Mouse (Mus musculus): ENCODE results near the gene Prss40. TPM values are rescaled to one million over a fixed set of nuclear protein-coding genes. Genes with fewer than 3 reads are reported as not detected.
"Not testable (repeated sequence)": the region's sequence is repeated elsewhere in the genome, so short reads cannot be mapped to it uniquely, and the experiment has no call there.

The Prss40 gene
- total RNA-seq, 2 experiments from 2014 or later, result not detected

DNA sequence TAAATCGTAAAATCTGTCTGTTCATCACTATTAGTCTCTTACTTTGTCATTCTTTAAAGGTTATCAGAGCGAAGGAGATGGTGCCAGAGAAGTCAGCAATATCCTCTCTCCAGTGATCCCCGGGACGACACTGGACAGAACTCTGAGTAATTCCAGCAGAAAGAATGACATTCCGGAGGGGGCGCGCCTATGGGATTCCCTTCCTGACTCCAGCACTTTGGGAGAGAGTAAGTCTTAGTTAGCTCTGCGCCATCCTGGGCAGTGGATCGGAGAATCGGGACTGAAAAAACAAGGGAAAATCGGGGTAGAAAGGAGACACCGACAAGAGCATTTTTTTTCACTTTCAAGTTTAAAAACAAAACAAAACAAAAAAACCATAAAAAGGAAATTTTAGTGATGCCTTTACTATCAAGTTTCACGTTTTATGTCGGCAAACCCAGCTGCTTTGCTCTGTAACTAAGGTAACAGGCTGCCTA, 24.4 kb downstream of the Prss40 start:
- no peak for DNase-seq (ENCODE audit: low spot score)
- intact Hi-C loops (cut with DNase I), result no loop called here

DNA sequence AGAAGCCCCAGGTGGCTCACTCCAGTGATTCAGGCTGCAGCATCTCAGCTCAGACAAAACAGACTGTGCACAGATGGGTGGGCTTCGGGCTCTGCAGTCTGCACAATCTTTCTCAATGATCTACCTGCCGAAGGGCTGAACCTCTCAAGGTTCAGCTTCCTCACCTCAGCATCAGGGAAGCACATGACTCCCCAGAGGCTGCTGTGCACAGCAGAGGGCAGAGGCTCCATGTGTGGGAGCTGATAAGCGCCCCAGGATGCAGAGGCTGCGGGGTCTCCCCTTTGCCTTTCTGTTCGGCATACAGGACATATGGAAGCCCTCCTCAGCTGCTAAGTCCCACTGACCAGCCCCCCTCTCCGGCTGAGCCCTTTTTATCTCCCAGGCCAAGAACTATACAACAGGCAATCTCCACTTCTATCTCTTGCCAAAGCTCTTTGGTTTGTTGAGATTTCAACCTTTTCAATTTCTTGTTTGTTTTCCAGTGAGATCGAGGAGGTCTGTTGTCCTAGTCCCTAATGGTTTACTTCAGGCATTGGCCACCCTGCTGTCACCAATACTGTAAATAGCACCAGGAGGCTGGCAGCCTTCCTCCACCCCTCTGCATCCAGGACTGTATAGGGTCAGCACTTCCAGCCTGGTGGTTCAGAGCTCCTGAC, 25.6 kb downstream of the Prss40 start, which contains the start of gene Cfc1:
Cfc1 (plus strand) TSS at position 606 of the 656 bp plus-strand sequence.
- intact Hi-C loops (cut with DNase I); DNase-seq (ENCODE audit: low spot score): not testable (repeated sequence)

DNA sequence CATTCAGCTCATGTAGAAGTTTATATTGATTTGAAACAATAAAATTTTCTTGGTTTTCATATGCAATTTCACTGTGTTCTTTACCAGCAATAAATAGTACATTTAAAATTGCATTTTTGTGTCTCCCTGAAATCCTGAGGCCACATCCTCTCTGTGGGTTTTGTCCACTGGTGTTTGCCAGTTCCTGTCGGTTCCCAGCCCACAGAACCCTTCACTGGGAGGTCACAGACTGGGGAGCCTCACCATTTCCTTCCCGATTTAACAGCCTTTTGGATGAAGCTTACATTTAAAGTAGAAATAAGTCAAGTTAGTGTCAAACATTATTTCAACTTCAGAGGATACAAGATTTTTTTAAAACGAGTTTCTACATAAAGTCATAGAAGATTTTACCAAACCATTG, 26.2 kb downstream of the Prss40 start:
- DNase-seq (ENCODE audit: low spot score); intact Hi-C loops (cut with DNase I): not testable (repeated sequence)

DNA sequence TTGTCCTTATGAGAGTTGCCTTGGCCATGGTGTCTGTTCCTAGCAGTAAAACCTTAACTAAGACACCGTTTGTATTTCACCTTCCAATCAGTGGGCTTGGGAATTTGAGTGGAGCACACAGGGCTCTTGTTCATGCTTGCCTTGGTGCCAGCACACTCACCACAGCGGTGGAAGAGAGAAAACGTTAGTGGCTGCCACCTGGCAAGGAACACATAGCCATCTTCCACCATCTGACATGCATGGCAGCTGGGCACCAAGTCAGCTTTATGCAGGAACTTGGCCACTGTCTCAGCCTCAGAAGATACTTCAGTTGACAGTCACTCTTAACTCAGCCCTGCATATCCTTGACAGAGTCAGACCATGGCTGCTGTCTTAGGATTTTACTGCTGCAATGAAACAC, 37.1 kb downstream of the Prss40 start:
- intact Hi-C loops (cut with DNase I), result no loop called here
- DNase-seq (ENCODE audit: low spot score), result no peak

DNA sequence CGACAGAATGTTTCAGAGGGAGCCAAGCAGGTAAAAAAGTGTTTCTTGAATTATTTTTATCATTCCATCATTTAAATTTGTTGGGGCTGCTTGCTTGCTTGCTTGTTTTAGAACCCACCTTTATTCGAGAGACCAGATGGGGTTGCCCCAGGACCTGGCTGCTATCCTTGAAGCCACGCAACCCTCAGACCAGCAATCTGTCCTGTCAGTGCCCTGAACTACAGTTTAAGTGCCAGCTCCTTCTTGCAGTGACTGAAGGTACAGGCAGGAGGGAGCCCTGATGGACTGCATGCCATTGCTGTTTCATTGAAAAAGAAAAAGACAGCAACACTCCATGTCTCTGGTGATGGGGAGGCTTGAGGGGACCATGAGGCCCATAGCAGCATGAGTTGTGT, 37.9 kb downstream of the Prss40 start:
- intact Hi-C loops (cut with DNase I), result no loop called here
- DNase-seq (ENCODE audit: low spot score), result no peak

DNA sequence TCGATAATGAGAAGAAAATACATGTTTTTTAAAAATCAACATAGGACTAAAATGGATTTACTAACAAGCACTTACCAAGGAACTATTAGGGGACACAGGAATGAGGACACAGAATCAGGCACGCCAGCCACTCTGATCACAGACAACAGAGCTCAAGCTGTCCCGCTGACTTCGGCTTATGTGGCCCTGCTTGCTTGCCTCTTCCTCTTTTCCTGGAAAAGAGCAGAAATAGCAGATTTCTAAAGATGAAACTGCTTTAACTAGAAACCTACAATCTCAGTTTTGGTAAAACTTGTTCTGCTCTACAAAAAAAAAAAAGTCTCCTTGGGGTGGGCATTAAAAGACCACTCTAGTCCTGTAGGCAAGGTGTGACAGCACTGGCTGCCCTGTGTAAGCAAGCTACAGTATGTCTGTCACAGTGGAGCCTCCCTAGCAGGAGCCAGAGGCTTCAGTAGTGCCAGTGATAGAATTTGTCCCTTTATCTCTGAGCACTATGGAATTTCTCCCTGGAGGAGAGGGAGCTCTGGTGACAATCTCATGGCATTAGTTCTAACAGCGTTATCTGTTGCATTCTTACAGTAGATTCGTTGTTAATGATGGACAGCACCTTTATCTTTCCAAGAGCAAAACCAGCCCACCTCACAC, 38.4 kb downstream of the Prss40 start:
- no peak for DNase-seq (ENCODE audit: low spot score)
- intact Hi-C loops (cut with DNase I), result no loop called here

DNA sequence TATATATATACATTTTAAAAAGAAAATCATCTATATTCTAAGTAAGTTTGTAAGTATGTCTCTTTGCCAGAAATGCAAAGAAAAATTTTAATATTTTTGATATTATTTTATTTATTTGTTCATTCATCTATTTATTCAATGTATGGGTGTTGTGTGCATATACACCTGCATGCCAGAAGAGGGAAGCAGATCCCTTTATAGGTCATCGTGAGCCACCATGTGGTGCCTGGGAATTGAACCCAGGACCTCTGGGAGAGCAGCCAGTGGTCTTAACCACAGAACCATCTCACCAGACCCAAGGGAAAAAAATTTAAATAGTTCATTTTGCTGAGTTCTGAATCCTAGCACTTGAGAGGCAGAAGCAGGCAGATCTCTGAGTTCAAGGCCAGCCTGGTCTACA, 42.5 kb downstream of the Prss40 start:
- intact Hi-C loops (cut with DNase I), result no loop called here
- DNase-seq (ENCODE audit: low spot score), result no peak

DNA sequence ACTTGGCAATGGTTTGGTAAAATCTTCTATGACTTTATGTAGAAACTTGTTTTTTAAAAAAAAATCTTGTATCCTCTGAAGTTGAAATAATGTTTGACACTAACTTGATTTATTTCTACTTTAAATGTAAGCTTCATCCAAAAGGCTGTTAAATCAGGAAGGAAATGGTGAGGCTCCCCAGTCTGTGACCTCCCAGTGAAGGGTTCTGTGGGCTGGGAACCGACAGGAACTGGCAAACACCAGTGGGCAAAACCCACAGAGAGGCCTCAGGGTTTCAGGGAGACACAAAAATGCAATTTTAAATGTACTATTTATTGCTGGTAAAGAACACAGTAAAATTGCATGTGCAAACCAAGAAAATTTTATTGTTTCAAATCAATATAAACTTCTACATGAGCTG, 42.9 kb downstream of the Prss40 start:
- intact Hi-C loops (cut with DNase I); DNase-seq (ENCODE audit: low spot score): not testable (repeated sequence)

DNA sequence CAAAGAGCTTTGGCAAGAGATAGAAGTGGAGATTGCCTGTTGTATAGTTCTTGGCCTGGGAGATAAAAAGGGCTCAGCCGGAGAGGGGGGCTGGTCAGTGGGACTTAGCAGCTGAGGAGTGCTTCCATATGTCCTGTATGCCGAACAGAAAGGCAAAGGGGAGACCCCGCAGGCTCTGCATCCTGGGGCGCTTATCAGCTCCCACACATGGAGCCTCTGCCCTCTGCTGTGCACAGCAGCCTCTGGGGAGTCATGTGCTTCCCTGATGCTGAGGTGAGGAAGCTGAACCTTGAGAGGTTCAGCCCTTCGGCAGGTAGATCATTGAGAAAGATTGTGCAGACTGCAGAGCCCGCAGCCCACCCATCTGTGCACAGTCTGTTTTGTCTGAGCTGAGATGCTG, 43.4 kb downstream of the Prss40 start:
- intact Hi-C loops (cut with DNase I), result not testable (repeated sequence)

DNA sequence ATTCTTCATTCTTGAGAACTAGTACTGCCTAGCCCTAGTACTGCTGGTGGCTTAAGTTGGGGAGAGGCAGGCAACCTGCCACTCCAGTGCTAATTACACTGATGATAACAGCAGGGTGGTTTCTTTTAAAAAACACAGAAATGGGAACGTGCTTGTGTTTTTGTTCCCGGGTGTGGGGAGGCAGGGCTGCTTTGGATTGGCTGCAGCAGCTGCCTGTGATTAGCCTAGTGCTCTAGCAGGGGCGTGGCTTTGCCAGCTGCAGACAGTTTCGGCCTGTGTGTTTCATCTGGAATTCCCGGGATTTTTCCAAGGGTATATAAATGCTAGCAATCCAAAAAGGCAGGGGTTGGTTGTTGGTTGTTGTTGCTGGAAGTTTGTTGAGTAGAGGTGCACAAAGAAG, 44.1 kb downstream of the Prss40 start:
- intact Hi-C loops (cut with DNase I), result no loop called here
- DNase-seq (ENCODE audit: low spot score), result no peak

More for the DNA sequence above, 43.4 kb downstream of the Prss40 start:
- DNase-seq (ENCODE audit: low spot score), result not testable (repeated sequence)

DNA sequence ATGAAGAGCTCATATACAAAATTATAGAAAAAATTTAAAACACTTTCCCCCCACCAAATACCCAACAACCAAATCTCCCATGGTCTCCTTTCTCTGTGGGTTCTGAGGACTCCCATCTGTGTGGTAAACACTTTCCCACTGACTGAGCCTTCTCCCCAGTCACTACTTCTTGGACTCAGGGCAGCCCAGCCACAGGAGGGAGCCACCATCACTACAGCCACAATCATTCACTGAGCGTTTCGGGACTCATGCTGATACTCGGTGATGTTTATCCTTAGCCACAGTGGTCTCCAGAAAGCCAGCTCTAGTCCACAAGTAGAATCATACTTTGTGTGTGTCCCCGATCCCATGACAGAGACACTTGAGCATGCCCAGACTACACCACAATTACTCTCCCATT, 47.7 kb downstream of the Prss40 start:
- intact Hi-C loops (cut with DNase I), result no loop called here
- DNase-seq (ENCODE audit: low spot score), result no peak

DNA sequence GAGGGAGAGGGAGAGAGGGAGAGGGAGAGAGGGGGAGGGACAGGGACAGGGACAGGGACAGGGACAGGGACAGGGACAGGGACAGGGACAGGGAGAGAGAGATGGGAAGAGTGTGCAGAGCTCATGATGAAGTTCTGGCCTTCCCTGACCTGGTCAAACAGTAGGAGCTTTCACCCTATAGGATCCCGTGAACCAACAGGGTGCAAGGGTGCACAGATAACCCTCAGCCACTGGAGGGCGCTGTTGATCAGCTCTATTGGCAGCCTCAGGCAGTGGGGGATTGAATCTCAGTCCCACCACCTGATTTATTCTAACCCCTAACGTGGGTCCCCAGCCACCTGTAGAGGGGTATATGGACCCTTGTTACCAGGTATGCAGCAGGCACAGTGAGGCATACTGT, 49.7 kb downstream of the Prss40 start:
- DNase-seq (ENCODE audit: low spot score), result no peak
- intact Hi-C loops (cut with DNase I), result no loop called here

DNA sequence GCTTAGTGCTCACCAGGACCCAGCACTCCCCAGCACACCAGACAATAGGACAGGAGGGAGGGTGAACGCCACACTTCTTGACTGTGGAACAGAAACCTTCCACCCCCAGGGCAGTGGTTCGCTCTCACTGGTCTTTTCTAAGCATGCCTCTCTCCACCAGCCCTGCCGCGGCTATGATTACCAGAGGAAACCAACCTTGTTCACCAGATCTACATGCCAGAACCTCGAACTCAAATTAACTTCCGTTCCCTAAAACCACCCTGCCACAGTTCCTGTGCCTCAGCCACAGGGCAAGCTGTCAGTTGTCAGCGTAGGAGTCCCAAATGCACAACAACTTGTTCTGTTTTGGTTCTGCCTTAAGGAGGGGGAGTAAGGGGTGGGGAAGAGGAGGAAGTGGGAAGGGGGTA, 50.2 kb downstream of the Prss40 start:
- intact Hi-C loops (cut with DNase I), result no loop called here
- DNase-seq (ENCODE audit: low spot score), result no peak

DNA sequence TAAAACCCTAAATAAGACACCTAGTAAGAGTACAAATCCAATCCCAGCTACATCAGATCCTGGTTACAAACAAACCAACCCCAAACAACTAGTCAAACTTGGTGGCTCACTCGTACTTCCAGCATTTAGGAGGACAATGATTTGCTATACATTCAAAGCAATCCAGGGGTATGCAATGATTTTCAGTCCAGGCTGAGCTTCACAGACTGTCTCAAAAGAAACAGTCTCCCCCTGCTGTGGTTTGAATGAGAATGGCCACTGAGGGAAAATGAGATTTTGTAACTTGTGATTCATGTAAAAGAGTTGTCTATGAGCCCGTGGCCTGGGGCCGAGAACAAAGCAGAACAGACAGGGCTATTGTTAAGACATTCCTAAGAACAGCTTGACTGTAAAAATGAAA, 52.8 kb downstream of the Prss40 start:
- DNase-seq (ENCODE audit: low spot score), result no peak
- intact Hi-C loops (cut with DNase I), result no loop called here

DNA sequence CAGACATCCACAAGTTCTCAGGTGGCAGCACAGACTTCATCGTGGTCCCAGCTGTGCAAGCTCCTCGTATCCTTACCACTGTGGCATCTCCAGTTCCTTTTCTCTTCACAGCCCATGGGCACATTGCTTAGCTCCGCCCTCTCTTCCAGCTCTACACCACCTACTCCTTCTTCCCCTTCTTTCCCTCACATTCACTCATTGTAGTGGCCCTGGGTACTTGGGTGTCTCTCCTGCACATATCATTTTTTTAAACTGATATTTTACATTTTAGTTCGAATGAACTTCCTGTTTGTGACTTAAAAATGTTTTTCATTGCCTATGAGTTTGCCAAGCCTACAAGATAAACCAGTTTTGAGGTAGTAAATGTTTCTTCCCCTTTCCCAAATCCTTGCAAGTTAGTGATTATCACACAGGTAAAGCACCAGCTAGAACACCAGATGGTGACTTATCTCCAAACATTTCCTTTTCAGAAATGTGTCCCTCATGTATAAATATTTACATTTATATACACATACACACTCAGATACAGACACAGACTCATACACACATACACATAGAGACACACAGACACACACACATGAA, 54.7 kb downstream of the Prss40 start:
- intact Hi-C loops (cut with DNase I), result no loop called here
- DNase-seq (ENCODE audit: low spot score), result no peak

DNA sequence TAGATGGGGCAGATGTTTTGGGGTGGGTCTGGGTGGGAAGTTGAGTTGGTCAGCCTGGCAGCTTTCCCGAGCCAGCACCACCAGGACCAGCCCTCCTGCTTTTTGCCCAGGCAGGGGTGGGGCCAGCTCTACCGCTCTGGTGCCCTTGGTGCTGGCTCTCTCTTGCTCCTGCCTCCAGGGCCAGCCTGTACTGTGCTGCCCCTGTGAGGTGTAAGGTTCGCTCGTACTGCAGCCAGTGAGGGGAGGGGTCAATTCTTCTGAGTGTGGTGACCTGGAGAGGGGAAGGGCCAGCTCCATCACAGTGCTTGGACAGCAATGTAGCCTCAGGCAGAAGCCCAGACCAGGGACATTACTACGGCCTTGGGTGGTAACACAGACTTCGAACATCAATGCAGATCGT, 55.4 kb downstream of the Prss40 start:
- no peak for DNase-seq (ENCODE audit: low spot score)

DNA sequence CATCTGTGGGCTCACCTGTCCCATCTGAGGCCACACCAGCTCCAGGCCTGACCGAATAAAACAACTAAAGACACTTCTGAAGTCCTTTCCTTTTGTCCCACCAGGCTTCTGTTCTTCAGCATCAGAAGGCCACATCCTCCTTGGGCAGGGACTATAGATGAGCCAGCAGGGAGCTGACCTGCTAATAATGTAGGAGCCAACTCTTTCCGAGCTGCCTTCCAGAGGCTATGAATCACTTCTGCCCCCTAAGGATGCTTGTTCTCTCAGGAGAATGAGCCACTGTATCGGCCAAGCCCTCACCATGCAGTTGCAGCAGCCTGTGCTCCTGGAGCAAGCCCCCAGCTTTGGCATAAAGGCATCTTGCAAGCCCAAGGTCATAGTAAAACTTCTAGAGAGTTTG, 57.8 kb downstream of the Prss40 start:
- DNase-seq (ENCODE audit: low spot score), result no peak
- intact Hi-C loops (cut with DNase I), result no loop called here

More for the DNA sequence above, 55.4 kb downstream of the Prss40 start:
- intact Hi-C loops (cut with DNase I), result no loop called here

All from heart, postnatal 25 days (tissue).